Mouse (Mus musculus) small intestine, adult 2 months (tissue): ENCODE results near the gene Pard3b.

ENCODE experiments used
- CTCF ChIP-seq: fragments of 200-500 bp; IDR thresholded peaks from 2 replicates; pipeline ENCODE4 v1.5.1; 2012; ENCODE audit warnings: low read depth, mild to moderate bottlenecking, control low read depth, inconsistent platforms, low read length, moderate library complexity, mixed read lengths; ENCODE audit not compliant: insufficient replicate concordance, insufficient read length; ENCODE audit errors: extremely low read depth
- POLR2A ChIP-seq: fragments of 200-500 bp; IDR thresholded peaks from 2 replicates; pipeline ENCODE4 v1.6.1; 2012; ENCODE audit warnings: low read depth, mild to moderate bottlenecking, control low read depth, inconsistent platforms, low read length, moderate library complexity

DNA sequence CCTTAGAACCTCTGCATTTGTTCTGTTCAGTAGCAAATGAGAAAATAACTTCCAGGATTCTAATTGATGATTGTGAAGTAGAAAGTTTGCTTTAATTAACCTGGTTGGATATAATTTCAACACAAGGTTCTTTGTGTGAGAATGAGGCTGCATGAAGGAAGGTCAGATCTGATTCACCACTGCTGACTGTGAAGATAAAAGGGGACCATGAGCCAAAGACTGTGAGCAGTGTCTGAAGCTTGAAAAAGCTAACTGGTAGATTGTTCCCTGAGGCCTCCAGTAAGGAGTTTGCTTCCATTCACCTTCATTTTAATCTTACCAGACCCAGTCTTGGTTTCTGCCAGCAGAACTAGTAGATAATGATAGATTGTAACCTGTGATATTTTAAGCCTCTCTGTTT is 108.9 kb downstream of the Pard3b start:
- TF ChIP-seq POLR2A = no peak
- TF ChIP-seq CTCF = no peak
